Mouse (Mus musculus) forebrain, postnatal 0 days (tissue): ENCODE results near the gene Nos3. TPM values are rescaled to one million over a fixed set of nuclear protein-coding genes. Genes with fewer than 3 reads are reported as not detected.

ENCODE experiments used
- ATAC-seq: fragments of 200-750 bp; cut with Nextera tagmentation; 2 replicates; pipeline ENCODE4 v1.8.0; 2017; ENCODE audit warnings: mild to moderate bottlenecking, moderate library complexity
- DNase-seq: peaks from one replicate; pipeline ENCODE4 v3.0.0-alpha.2; 2015
- H3K27ac ChIP-seq: fragments of 300-500 bp; sonication (generic); 2 replicates; pipeline ENCODE4 v1.5.1; 2014; ENCODE audit warnings: low read depth, mild to moderate bottlenecking, antibody characterized with exemption, low read length, moderate library complexity, mixed read lengths
- H3K27me3 ChIP-seq: fragments of 300-500 bp; sonication (generic); 2 replicates; pipeline ENCODE4 v1.6.1; 2014; ENCODE audit warnings: mild to moderate bottlenecking, low read length, mixed read lengths; ENCODE audit not compliant: insufficient read depth
- H3K36me3 ChIP-seq: fragments of 300-500 bp; sonication (generic); 2 replicates; pipeline ENCODE4 v1.6.1; 2014; ENCODE audit warnings: mild to moderate bottlenecking, moderate library complexity; ENCODE audit not compliant: insufficient read depth
- H3K4me1 ChIP-seq: fragments of 300-500 bp; sonication (generic); 2 replicates; pipeline ENCODE4 v1.6.1; 2014; ENCODE audit warnings: antibody characterized with exemption; ENCODE audit not compliant: insufficient read depth
- H3K4me2 ChIP-seq: fragments of 300-500 bp; sonication (generic); 2 replicates; pipeline ENCODE4 v1.6.1; 2014; ENCODE audit warnings: low read depth, mild to moderate bottlenecking, moderate library complexity
- H3K4me3 ChIP-seq: fragments of 300-500 bp; sonication (generic); 2 replicates; pipeline ENCODE4 v1.5.1; 2014; ENCODE audit warnings: low read depth, low read length, mixed read lengths
- H3K9ac ChIP-seq: fragments of 300-500 bp; sonication (generic); 2 replicates; pipeline ENCODE4 v1.6.1; 2014; ENCODE audit warnings: mild to moderate bottlenecking
- H3K9me3 ChIP-seq: fragments of 300-500 bp; sonication (generic); 2 replicates; pipeline ENCODE4 v1.6.1; 2016; ENCODE audit warnings: low read length
- CTCF ChIP-seq: sonication (generic); IDR thresholded peaks from 2 replicates; pipeline ENCODE4 v1.5.1; 2016; ENCODE audit warnings: antibody characterized with exemption, control low read depth, low read depth
- WGBS: fragments of 180-500 bp; shearing (Covaris S2); extraction: QIAGEN DNeasy Blood & Tissue Kit; methylation state at CpG from one replicate; pipeline ENCODE4 v1.1.7; 2014; 5-methylcytosine and 5-hydroxymethylcytosine counted together
- polyA plus RNA-seq: library from polyadenylated mRNA; unstranded; fragments of >200 nt; fragmentation: Nextera tagmentation; extraction: Ambion mirVana; gene quantifications from 2 replicates; pipeline ENCODE4 v1.2.1, GENCODE M21; 2015
- total RNA-seq: library from RNA; depleted of rRNA; stranded (reverse); fragments of >200 nt; gene quantifications from 2 replicates; pipeline ENCODE4 v1.2.3, GENCODE M21; 2014; rRNA removed

The Nos3 gene
- total and polyA plus RNA-seq, 2 experiments from 2014 or later: 6.8 to 8.3 TPM

DNA sequence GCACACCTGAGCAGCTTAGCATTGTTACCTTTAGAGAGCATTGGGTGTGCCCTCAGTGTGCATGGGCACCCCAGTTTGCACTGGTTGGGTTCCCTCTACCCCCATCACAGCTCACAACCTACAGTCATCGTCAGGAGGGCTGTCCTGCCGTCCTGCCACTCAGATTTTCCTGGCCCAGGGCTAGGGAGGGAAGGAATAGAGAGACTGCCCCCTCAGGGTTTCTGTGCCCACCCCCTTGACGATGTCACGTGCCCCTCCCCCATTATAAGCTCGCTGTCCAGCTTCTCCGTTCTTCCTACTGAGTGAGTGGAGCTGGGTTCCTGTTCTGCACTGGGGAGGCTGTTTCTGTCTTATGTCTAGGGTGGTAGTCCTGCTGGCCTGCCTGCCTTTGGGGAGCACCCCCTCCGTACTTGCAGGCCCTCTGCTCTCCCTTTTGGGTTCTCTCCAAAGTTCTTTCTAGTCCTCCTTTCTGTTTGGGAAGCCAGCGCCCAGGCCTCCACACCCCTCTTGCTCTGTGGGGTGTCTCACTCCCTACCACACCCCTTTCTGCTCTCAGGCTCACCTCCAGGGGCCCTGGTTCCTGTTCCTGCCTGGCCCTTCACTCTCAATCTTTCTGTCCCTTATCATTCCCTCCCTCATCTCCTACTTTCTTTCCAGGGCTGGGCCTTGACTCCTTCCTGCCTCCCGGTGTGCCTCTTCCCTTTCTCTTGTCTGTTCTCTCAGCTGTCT lies 62.1 kb downstream of the Nos3 start:
- no peak overlapping the region for H3K9ac ChIP-seq
- H3K36me3 ChIP-seq: peaks cover 12% of the 10 kb centered on the region
- no peak overlapping the region for H3K4me2 ChIP-seq
- 18% methylated on average over 9 of the region's 9 CpGs for WGBS
- no peak for TF ChIP-seq CTCF
- DNase-seq: no peak
- peaks cover 5% of the 10 kb centered on the region; the same call in 1 of the 2 replicates for H3K27me3 ChIP-seq
- no peak for ATAC-seq
- no peak overlapping the region for H3K4me3 ChIP-seq
- peaks cover 14% of the 10 kb centered on the region; the same call in 1 of the 2 replicates for H3K4me1 ChIP-seq
- H3K9me3 ChIP-seq: no peaks in the 10 kb centered on the region
- no peak overlapping the region; the same call in 1 of the 2 replicates for H3K27ac ChIP-seq

DNA sequence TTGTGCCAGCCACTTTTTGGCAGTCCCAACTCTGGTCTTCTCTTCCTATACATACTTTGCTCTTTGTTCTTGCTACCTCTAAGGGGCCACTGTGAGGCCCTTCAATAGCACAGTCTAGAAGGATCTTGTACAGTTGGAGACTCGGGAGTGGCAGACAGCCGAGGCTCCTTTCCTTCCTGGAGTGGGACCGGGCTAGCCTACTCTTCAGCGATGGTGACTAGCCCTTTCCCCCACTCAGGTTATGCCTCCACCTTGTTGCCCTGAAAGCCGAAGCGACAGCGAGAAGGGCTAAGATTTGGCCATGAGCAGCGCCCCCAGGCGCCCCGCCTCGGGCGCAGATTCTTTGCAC lies 62.6 kb downstream of the Nos3 start:
- Histone ChIP-seq H3K4me3 (no peak overlapping the region), H3K27ac (no peak overlapping the region; the same call in 1 of the 2 replicates), H3K9me3 (no peaks in the 10 kb centered on the region), H3K4me2 (no peak overlapping the region), H3K4me1 (peaks cover 14% of the 10 kb centered on the region; the same call in 1 of the 2 replicates), H3K9ac (no peak overlapping the region), H3K27me3 (peaks cover 5% of the 10 kb centered on the region; the same call in 1 of the 2 replicates), H3K36me3 (peaks cover 17% of the 10 kb centered on the region)
- no peak for TF ChIP-seq CTCF
- DNase-seq (no peak), ATAC-seq (no peak)
- 25% methylated on average over 12 of the region's 12 CpGs for WGBS

- no peak for TF ChIP-seq CTCF
- no peaks in the 10 kb centered on the region for H3K9me3 ChIP-seq
- peaks cover 22% of the 10 kb centered on the region for H3K36me3 ChIP-seq
- no peak overlapping the region for H3K4me2 ChIP-seq
- H3K27me3 ChIP-seq: peaks cover 5% of the 10 kb centered on the region; the same call in 1 of the 2 replicates
- H3K4me1 ChIP-seq: peaks cover 7% of the 10 kb centered on the region; the same call in 1 of the 2 replicates
- WGBS: 12% methylated on average over 13 of the region's 15 CpGs
- no peak overlapping the region for H3K4me3 ChIP-seq
- DNase-seq (no peak), ATAC-seq (no peak)
- no peak overlapping the region for H3K9ac ChIP-seq
- no peak overlapping the region for H3K27ac ChIP-seq
Observed at GRCm38 (mm10) chr5:24427981-24428402, 63.4 kb downstream of the Nos3 start.

- H3K4me1 ChIP-seq: peaks cover 7% of the 10 kb centered on the region; the same call in 1 of the 2 replicates
- no peak for ATAC-seq
- WGBS: 16% methylated on average over 9 of the region's 9 CpGs
- no peak for DNase-seq
- H3K36me3 ChIP-seq: peaks cover 22% of the 10 kb centered on the region
- no peak overlapping the region for H3K4me3 ChIP-seq
- no peak overlapping the region for H3K9ac ChIP-seq
- no peak for TF ChIP-seq CTCF
- H3K4me2 ChIP-seq: no peak overlapping the region
- no peak overlapping the region for H3K27ac ChIP-seq
- peaks cover 5% of the 10 kb centered on the region; the same call in 1 of the 2 replicates for H3K27me3 ChIP-seq
- H3K9me3 ChIP-seq: no peaks in the 10 kb centered on the region
Observed at GRCm38 (mm10) chr5:24428596-24428995, 64.0 kb downstream of the Nos3 start.

- H3K4me2 ChIP-seq: no peak overlapping the region
- TF ChIP-seq CTCF: no peak
- H3K27ac ChIP-seq: no peak overlapping the region
- no peak overlapping the region for H3K9ac ChIP-seq
- DNase-seq (no peak), ATAC-seq (no peak)
- H3K36me3 ChIP-seq: peaks cover 35% of the 10 kb centered on the region
- no peaks in the 10 kb centered on the region for H3K4me1 ChIP-seq
- no peak overlapping the region for H3K4me3 ChIP-seq
- no peaks in the 10 kb centered on the region for H3K27me3 ChIP-seq
- no peaks in the 10 kb centered on the region for H3K9me3 ChIP-seq
- 88% methylated on average over 8 of the region's 8 CpGs for WGBS
Observed at GRCm38 (mm10) chr5:24433993-24434392, 69.4 kb downstream of the Nos3 start.

Other genes starting within 250 kb of the Nos3 start
- gene Nupl2, start 199.8 kb upstream of the Nos3 start, total RNA-seq: 9.2 and 11.0 TPM in 2 replicates
- gene Nupl2, start 199.8 kb upstream of the Nos3 start, polyA plus RNA-seq: 7.4 and 8.9 TPM in 2 replicates
- 13.5 and 21.2 TPM in 2 replicates for gene Kcnh2, start 13.2 kb upstream of the Nos3 start, total RNA-seq
- gene Kcnh2, start 13.2 kb upstream of the Nos3 start, polyA plus RNA-seq: 4.7 and 6.8 TPM in 2 replicates
- gene Atg9b, start 27.3 kb downstream of the Nos3 start, total RNA-seq: 8.0 and 9.5 TPM in 2 replicates
- 3.4 and 5.1 TPM in 2 replicates for gene Atg9b, start 27.3 kb downstream of the Nos3 start, polyA plus RNA-seq
- gene Abcb8, start 28.9 kb downstream of the Nos3 start, total RNA-seq: 58.2 and 64.1 TPM in 2 replicates
- 38.7 and 44.6 TPM in 2 replicates for gene Abcb8, start 28.9 kb downstream of the Nos3 start, polyA plus RNA-seq
- 0.15 TPM in 1 of 2 replicates, not detected in the other for gene Asic3, start 48.6 kb downstream of the Nos3 start, total RNA-seq
- gene Asic3, start 48.6 kb downstream of the Nos3 start, polyA plus RNA-seq: 0.08 and 0.52 TPM in 2 replicates
- gene Cdk5, start 58.7 kb downstream of the Nos3 start, total RNA-seq: 83.3 and 93.8 TPM in 2 replicates
- gene Cdk5, start 58.7 kb downstream of the Nos3 start, polyA plus RNA-seq: 156 and 165 TPM in 2 replicates
- gene Slc4a2, start 59.0 kb downstream of the Nos3 start, total RNA-seq: 21.4 and 31.9 TPM in 2 replicates
- 9.7 and 13.9 TPM in 2 replicates for gene Slc4a2, start 59.0 kb downstream of the Nos3 start, polyA plus RNA-seq
- 87.0 and 132 TPM in 2 replicates for gene Fastk, start 80.5 kb downstream of the Nos3 start, total RNA-seq
- 88.7 and 91.9 TPM in 2 replicates for gene Fastk, start 80.5 kb downstream of the Nos3 start, polyA plus RNA-seq
- gene Tmub1, start 83.0 kb downstream of the Nos3 start, total RNA-seq: 34.3 and 47.2 TPM in 2 replicates
- gene Tmub1, start 83.0 kb downstream of the Nos3 start, polyA plus RNA-seq: 54.8 and 56.7 TPM in 2 replicates
- 270 and 296 TPM in 2 replicates for gene Agap3, start 87.4 kb downstream of the Nos3 start, total RNA-seq
- 136 and 140 TPM in 2 replicates for gene Agap3, start 87.4 kb downstream of the Nos3 start, polyA plus RNA-seq
- gene Gbx1, start 162.4 kb downstream of the Nos3 start, total RNA-seq: 2.3 and 4.8 TPM in 2 replicates
- gene Gbx1, start 162.4 kb downstream of the Nos3 start, polyA plus RNA-seq: 0.91 and 1.3 TPM in 2 replicates
- 0.43 TPM in 1 of 2 replicates, not detected in the other for gene Asb10, start 176.2 kb downstream of the Nos3 start, total RNA-seq
- 0.21 and 0.22 TPM in 2 replicates for gene Asb10, start 176.2 kb downstream of the Nos3 start, polyA plus RNA-seq
- gene 4931409K22Rik, start 192.0 kb downstream of the Nos3 start, total RNA-seq: not detected in 2 replicates
- gene 4931409K22Rik, start 192.0 kb downstream of the Nos3 start, polyA plus RNA-seq: 0.11 TPM in 1 of 2 replicates, not detected in the other
- 59.8 and 66.2 TPM in 2 replicates for gene Abcf2, start 212.7 kb downstream of the Nos3 start, total RNA-seq
- gene Abcf2, start 212.7 kb downstream of the Nos3 start, polyA plus RNA-seq: 73.7 and 80.8 TPM in 2 replicates
- gene Chpf2, start 221.9 kb downstream of the Nos3 start, total RNA-seq: 25.0 and 33.5 TPM in 2 replicates
- gene Chpf2, start 221.9 kb downstream of the Nos3 start, polyA plus RNA-seq: 18.7 and 21.3 TPM in 2 replicates